Mouse (Mus musculus) lung, postnatal 14 days (tissue): ENCODE measurements at regions not wholly inside any gene's neighbourhood (a gene's known extent, or its start where the extent isn't known, plus 50 kb on each side); places are given as distances from the start of the nearest gene placed in this dataset.

Experiments used
- DNase-seq: peaks from one replicate; pipeline ENCODE4 v3.0.0; 2021

DNA sequence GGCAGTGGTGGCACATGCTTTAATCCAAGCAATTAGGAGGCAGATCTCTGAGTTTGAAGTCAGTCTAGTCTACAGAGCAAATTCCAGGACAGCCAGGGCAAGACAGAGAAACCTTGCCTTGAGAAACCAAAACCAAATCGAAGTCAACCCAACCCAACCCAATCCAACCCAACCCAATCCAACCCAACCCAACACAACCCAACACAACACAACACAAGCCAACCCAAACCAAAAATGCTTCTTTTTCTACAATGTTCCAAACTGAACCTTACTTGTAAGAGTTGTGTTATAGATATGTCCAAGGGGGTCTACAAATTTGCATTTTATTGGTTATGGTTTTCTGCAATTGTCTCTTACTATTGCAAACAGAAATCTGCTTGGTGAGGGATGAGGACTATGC lies 52.8 kb upstream of the Chodl start:
- no peak for DNase-seq

DNA sequence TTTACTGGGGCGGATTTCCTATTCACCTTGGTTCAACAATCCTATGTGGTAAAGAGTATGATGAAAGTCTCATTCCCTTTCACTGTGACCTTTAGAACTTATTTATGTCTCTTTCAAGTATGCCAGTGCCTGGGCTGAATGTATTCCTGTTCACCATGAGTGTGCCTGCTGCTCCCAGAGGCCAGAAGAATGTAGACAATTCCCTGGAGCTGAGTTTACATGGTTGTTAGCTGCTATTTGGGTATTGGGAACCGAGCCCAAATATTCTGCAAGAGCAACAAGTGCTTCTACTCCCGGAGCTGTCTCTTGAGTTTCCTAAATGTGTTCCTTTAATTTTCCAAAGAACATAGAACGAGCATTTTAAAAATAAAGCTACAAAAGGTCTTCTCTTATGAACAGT lies 71.7 kb upstream of the Chodl start:
- no peak for DNase-seq

DNA sequence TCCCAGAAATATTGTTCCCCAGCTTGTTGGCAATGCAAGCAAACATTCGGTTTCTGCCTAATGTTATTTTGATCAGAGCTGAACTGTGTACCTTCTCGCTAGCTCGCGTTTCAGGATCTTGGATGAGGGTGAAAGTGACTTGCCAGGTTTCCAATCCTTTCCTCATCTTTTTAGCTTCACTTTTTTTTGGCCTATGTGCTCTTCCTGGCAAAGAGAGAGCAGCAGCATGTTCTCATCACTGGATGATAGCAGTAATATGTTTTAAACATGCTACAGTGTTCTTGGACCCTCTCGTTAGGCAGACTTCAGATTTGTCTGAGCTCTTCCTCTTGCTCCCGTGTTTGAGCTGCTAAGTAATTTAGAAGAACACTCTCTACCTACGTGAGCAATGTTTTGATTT lies 99.8 kb upstream of the Chodl start:
- DNase-seq = no peak

DNA sequence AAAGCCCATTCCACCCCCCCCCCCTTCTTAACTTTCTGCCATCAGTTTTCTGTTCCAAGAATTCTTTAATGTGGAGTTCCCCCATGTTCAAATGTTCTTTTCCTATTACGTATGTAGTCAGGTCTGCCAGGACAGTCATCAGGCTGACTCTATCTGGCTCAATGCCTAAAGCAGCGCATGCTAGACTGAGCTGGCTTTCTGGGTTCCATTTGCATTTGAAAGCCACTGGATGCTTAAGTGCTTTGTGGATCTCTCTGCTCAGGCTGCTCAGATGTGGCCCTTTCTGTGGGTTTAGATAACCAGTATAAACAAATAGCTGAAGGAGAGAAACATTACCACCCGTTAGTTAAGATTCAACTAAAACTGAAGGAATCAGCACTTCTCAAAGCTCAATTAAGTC lies 103.0 kb upstream of the Chodl start:
- no peak for DNase-seq

DNA sequence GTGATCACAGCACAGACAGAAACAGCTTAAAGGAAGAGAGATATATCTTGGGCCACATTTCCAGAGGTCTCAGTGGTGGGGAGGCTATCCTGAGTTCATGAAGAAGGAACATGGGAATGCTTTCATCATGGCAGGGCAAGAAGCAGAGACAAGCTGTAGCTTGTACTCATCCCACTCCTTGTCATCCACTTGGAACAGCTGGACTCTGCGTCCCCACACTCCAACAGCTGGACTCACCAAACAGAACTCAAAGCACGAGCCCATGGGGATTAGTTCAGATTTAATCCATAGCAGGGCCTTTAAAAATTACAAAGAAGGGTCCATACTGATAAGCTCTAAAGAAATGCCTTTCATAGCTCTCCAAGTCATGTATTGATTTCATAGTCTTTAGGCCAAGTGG lies 140.7 kb upstream of the Chodl start:
- peak; percentile 41 for DNase-seq

DNA sequence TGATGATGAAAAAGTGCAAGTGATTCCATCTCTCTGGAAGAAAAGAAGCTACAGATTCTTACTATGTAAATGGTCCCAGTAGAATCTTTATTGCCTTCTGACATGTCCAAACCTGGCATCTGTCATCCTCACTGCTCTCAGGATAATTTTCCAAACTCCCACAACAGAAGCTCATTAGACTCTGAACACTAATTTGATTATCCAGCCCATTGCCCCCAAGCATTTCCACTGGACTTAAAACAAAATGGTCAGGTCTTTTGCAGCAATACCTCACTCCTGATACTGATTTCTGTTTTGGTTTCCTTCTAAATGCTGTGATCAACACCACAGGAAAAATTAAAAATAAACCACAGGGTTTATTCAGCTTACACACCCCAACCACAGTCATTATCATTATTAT lies 171.5 kb upstream of the Chodl start:
- no peak for DNase-seq

DNA sequence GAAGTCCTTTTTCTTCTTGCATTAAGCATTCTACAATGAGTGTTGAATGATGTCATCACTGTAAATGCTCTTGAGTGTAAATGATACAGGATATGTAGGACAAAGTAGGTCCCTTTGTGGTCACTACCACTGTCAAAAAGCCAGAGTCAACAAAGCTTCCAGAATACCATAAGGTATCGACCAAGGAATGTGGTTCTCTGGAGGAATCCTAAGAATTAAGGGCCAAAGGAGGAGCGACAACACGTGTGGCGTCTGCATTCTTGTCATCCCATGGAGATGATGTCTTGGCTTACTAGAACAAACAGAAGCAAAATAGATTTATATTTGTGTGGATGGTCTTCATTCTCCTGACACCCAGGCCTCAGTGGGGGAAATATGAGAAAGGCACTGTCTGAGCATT lies 161.4 kb upstream of the D16Ertd472e start:
- DNase-seq = no peak

DNA sequence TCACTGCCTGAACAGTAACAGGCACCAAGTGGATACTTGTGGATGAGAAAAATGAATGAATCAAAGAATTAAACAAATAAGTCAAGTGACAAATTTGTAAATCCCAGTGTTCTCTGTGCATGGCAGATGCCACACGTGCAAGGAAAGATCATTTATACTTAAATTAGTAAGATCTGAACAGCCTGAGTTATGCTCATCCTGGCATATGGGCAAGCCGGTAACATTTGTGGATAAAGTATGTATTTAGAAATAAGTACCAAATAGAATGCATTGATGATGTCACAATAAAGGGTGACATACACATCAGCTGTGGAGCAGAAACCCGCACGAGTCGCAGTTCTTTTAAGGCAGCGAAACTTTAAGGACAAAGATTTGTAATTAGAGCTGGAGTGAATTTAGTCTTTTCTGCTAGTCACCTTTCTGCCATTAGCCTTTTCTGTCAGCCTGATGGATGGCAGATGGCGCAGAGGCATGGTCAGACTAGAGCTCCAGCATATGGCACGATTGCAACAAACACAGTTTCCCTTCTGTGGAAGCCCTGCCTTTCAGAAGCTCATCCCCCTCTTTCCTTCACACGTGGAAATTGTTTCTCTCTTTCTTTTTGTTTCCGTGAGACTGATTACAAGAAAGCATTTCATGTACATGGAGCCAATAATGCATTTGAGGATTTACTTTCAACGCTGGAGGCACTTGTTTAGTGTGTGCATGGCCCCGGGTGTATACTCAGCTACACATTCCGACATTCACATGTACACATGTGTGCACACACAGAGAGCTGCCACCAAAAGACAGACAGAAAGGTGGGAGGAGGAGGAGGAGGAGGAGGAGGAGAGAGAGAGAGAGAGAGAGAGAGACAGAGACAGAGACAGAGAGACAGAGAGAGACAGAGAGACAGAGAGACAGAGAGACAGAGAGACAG lies 154.3 kb upstream of the D16Ertd472e start:
- DNase-seq = peak; percentile 16

DNA sequence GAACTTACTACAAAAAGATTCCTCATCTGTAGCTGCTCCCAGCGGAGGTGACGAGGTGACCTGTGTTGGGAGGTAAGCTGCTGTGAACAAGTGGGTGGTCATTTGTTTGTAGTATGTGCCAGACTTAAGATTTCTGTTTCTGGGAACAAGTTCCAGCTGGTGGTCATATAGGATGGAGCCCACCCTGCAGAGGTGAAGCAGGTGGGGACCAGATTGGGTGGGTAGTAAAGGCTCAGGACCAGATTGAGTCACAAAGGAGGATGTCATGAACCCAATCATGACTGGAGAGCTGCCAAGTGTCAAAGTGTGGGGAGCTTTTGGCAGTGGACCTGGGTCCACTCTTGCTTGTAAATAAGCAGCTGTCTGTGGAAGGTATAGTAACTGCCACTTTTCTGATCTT lies 149.0 kb upstream of the D16Ertd472e start:
- no peak for DNase-seq

DNA sequence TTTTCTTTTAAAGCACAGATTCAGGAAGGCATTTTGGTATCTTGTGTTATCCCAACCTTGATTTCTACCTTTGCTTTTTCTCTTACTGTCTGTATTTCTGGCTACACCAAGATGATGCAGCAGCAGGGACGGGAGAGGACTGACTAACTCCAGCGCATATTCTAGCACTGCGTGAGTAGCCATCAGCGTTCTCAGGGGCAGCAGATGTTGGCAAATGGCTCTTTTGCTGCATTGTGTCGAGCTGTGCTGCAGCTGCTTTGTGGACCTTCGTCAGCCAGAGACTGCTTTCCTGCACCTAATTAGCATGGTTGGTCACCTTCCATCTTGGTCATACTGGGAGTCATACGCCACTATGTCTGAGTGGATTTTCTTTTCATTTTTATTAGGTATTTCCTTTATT lies 133.4 kb upstream of the D16Ertd472e start:
- DNase-seq = no peak

DNA sequence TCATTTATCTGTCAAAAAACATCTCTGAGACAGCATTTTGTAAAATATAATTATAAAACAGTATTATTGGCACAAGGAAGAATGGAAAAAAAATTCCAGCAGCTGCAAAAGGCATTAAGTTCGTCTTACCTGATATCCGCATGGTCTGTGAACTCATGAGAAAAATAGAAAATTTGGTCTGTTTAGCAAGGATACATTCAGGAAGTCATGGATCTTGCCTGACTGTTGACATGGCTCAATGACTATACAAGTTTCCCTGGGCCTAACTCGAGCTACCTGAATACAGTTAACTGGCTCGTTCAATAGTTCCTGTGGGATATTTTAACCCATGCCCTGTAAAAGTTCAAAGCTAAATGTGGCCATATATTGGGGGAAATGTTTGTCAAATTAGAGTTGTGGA lies 131.1 kb upstream of the D16Ertd472e start:
- DNase-seq = no peak

DNA sequence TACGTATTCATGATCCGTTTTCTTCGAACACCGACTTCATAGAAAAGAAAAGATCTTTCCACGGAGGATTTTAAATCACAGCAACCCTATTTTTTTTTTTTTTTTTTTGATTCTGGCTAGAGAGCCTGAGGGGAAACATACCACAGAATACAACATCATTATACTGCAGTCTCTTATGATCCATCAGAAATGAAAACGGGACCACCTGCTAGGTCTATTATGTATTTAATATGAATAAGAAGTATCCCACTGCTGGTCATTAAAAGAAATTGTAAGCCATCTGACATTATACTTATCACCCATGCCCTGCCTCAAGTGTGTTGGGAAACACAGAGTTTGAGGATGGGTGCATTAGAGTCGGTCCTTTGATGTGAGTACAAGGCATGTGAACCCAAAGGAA lies 130.7 kb upstream of the D16Ertd472e start:
- DNase-seq = no peak

DNA sequence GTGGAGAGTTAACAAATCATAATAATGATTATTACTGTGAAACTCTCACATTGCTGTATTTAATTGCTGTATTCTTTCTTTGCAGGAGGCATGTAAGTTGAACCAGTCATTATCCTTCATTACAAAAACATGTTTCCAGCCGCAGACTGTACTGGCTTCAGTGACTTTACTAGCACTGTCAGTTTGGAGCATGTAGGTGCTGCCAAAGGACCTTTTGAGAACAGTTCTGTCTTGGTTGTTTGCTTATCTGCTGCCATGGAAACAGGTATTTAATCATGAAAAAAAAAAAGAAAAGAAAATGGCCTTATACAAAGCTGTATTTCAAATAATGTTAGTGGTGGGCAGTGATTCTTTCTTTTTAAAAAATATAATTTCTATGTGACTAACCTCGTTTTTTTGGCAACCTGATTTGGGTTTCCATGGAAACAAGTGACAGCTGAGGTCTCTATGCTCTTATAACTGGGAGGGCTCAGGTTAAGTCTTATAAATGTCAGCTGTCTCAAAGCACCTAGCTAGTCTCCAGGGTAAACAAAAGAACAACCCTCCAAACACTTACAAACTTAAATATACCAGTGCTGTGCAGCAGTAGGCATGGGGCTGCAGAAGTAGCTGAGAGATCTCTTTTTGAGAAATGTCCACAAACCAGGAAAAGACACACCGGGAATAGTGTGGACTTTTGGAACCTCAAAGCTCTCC lies 121.2 kb upstream of the D16Ertd472e start:
- DNase-seq = no peak

DNA sequence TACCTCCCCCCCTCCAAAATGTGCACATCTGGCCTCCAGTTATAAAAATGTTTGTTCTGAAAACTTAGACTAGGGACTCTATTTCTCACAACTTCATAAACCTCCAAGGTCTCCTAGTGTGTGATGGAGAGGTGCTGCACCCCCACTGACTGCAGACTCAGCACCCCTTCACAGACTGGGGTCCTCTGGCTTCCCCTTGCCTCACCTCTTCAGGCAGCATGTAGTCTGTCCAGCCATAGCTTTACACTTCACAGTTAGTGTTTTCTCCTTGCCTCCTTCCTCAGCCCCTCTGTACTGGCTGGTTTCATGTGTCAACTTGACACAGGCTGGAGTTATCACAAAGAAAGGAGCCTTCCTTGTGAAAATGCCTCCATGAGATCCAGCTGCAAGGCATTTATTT lies 111.7 kb upstream of the D16Ertd472e start:
- no peak for DNase-seq

DNA sequence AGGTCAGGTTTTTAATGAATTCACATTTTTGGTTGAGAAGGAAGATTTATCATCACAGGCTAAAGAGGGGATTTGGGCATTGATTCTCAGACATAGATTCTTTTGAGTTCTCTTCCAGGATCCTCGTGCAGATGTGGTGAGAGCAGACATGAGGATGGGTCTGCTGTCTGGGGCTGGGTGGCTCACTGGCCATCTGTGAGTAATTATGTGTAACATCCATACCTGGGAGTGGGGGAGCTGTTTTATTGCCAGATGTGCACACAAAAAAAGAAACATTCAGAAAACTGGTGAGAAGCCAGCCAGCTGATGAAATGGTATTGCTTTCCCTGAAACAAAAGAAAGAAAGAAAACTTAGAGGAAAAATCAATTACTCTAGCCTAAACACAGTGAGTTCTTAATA lies 108.7 kb upstream of the D16Ertd472e start:
- no peak for DNase-seq

DNA sequence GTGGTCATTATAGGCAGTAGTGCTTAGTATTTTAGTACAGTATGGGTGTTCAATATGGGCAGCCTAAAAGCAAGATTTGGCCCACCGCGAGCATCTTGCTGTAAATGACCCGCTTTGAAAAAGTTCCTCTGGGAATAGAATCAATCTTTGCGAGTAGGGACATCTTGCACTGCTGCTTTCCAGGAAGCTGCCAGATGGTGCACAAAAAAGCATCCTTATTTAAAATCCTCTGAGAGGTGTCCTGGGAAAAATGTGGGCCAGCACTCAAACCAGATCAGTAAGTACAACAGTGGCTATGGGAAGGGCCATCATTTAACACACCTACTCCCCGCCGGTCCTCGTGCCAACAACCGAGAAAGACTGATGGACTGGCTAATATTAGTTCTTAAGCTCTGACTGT lies 107.5 kb upstream of the D16Ertd472e start:
- no peak for DNase-seq

DNA sequence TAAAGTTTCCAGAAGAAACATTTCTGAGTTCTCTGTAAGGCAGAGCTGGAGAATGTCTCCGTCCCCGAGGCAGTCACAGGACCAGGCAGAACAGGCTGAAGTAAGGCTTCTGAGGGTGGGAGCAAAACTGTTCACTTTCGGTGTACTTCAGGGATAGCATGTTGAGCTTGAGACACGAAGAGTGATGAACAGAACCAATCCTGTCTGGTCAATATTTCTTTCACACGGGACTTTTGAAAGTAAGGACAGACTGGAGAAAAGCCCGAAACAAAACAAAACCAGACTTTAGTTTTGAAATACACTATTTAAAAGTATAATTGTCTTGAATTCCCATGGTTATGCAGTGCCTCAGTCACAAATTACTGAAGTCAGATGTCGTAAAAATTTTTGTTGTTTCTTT lies 84.6 kb upstream of the D16Ertd472e start:
- DNase-seq = no peak

DNA sequence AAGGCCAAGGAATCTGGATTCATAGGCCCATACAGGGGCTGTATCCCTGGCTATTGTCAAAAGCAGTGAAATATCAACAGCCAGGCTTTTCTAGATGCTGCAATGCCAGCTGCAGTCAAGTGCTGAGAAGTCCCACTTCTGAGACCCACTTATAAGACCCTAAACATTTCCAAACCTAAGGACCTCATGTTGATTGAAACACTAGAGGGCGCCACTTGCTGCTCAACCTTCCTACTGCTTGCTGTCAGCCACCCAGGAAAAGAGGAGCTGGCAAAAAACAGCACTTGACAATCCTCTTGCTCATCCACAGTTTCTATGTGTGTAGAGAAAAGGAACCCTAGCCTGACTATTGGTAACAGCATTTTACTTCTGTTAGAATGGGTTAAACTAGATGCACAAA lies 68.2 kb upstream of the D16Ertd472e start:
- peak; percentile 18 for DNase-seq

DNA sequence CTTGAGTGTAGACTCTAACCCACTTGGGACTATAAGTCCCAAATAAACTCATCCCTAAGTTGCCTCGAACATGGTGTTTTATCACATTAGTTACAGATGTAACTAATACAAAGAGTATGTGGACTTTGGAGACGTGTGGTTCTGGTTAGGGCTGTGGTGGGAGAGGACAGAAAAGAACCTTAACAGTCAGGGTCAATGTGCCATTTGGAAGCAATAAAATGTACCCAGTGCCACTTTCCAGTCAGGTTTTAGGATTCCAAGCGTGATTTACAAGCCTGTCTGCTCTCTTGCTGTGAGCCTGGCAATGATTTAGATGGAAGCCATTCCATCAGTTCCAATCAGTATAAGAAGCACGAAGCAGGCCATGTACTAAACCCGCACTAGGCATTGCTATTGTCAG lies 65.2 kb upstream of the D16Ertd472e start:
- DNase-seq = no peak

DNA sequence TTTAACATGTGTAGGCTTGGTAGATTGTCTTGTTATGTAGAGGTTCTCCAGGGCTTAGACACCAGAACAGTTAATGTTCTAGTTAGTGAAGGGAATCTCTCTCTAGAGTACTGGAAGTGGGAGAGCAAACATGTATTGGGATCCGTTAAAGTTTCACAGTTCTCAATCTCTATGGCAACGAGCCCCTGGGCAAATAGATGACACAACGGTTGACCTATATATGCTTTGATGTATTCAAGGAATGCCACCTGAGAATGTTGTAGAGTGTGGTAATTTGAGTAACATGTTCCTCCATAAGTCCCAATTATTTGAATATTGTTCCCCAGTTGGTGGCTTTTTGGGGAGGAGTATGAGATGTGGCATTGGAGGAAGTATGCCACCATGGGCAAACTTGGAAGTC lies 64.7 kb upstream of the D16Ertd472e start:
- no peak for DNase-seq

DNA sequence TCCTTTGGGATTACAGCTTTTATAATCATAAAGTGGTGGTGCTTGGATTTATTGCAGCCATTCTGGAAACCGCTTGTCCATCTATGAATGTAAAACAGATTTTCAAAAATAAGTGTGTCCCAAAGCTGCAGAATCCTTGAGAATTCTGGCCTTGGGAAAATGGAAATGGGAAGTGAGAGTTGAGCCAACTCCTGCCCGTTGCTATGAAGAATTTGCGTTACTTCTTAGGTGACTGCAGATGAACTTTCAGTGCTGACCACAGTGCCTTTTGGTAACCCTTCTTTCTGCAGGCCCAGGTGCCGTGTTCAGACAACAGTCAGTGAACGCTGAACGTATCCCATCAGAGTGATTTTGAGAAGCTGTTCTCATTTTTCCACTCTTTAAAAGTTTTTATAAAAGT lies 60.9 kb upstream of the D16Ertd472e start:
- no peak for DNase-seq

DNA sequence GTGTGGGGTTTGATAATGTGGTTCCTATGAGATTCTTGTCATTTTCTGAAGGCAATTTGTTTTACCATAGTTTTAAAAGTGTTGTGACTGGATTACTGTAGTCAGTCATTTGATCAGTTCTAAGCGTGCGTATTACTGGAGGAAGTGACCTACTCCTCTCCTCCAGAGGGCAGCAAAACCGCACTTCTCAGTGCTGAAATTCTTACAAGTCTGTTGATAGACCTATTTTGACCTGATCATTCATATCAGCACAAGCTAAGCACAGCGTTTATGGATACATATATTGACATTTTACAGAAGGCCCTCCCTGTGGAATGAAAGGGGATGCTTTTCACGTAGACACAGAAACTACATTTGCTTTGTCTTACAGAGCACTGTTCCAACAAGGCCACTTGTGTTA lies 60.5 kb upstream of the D16Ertd472e start:
- DNase-seq = peak; percentile 40

DNA sequence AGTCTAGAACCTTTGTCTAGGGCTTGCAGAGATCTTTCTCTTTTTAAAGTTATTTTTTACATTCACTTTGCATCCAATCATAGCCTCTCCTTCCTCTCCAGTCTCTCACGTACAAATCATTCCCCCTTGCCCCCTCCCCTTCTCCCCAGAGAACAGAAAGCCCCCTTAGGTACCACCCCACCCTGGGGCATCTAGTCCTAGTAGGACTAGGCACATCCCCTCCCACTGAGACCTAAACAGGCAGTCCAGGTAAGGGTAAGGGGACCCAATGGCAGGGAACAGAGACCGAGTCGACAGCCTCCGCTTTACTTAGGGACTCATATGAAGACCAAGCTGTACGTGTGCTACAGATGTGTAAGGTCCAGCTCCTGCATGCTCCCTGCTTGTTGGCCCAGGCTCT lies 59.3 kb upstream of the D16Ertd472e start:
- no peak for DNase-seq

DNA sequence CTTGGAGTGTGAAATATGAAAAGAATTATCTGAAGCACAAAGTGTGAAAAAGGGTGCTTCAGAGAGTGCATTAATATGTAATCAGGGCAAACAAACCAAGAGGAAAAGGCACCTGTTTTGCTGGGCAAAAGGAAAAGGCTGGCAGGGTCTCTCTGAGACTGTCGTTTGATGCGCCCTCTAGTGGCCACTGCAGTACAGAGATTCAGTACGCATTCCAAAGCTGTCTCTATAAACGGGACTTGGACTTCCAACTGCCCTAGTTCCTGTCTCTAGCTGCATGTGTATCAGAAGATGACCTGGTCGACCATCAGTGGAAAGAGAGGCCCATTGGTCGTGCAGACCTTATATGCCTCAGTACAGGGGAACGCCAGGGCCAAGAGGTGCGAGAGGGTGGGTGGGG lies 58.7 kb upstream of the D16Ertd472e start:
- DNase-seq = peak; percentile 83

DNA sequence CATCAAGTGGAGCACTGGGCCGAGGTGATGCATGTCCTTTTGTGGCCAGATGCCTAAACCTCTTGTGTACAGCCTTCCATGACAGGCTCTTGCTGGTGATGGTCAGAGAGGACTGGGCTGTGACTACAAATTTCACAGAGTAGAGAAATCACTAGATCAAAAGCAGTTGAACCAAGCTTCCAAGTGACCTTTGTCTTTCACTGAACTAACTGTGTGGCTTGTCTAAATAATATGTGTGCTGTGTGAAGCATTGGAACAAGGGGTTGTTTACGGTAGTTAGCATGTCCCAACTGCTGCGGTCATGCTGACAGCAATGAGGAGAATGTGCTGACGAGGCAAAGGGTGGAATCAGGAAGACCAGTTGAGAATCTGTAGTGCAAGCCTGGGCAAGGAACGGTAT lies 55.3 kb upstream of the D16Ertd472e start:
- no peak for DNase-seq
